Mouse (Mus musculus): ENCODE results near the gene Wbp1l. TPM values are rescaled to one million over a fixed set of nuclear protein-coding genes. Genes with fewer than 3 reads are reported as not detected.
A peak's percentile ranks its signal among the peaks of the same experiment; 100 is the strongest.

The Wbp1l gene
- polyA plus RNA-seq, 1 experiment from 2014 or later: 40.4 TPM

DNA sequence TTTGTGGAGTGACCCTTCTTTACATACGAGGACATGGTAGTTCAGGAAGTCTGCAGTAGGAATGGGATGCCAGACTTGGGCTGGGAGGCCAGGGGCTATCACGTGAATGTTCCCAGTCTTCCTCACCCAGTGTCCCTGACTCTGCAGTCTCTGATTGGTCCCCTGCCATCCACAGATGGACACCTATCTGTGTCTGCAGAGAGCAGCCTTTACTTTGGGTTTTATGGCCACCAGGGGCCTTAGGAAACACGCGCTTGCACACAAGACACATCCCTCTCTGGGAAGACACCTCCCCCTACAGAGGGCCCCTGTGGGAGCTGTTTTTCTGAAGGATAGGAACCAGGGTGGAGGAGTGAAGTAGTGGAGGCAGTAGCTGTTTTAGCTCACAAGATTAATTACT is 62.6 kb downstream of the Wbp1l start:
- no peak overlapping the region for H3K4me2 ChIP-seq (ENCODE audit: low read depth, severe bottlenecking)
- H3K9ac ChIP-seq (ENCODE audit: low read length): no peak overlapping the region
- H3K4me3 ChIP-seq (ENCODE audit: low read depth, low read length): no peak overlapping the region
- no peak for ATAC-seq (ENCODE audit: insufficient number of reproducible peaks, low FRiP score, low TSS enrichment, low read depth)
- H3K27ac ChIP-seq (replicated peaks; ENCODE audit: low read depth, low read length): no peak overlapping the region
- no peaks in the 10 kb centered on the region for H3K4me1 ChIP-seq (ENCODE audit: control insufficient read depth, insufficient read depth, low read length)
- H3K27me3 ChIP-seq (ENCODE audit: control insufficient read depth, insufficient read depth, low read length): no peaks in the 10 kb centered on the region
- DNase-seq (ENCODE audit: low spot score): no peak
- no peaks in the 10 kb centered on the region for H3K9me3 ChIP-seq (ENCODE audit: control insufficient read depth, low read length)
- 64% methylated on average over 4 of the region's 4 CpGs for WGBS
- peaks cover under 1% of the 10 kb centered on the region for H3K36me3 ChIP-seq (ENCODE audit: control insufficient read depth, insufficient read depth, low read length)

DNA sequence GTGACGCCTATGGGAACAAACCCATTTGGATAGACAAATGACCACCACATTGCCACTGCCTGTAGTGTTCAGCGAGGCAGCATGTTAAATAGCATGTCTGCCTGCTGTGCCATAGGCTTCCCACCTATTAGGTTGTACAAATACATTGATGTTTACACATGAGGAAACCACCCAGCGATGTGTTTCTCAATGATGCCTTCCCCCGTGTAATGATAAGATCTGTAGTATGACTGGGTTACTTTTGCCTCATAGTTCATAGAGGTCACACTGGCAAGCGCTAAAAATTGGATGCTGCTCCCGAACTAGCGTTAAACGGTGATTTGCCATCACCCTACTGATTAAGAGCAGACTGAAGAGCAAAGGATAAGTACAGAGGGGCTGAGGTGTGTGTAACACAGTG is 63.3 kb downstream of the Wbp1l start:
- no peak for ATAC-seq (ENCODE audit: insufficient number of reproducible peaks, low FRiP score, low TSS enrichment, low read depth)
- Histone ChIP-seq H3K36me3 (ENCODE audit: control insufficient read depth, insufficient read depth, low read length) (no peaks in the 10 kb centered on the region), H3K9me3 (ENCODE audit: control insufficient read depth, low read length) (no peaks in the 10 kb centered on the region), H3K9ac (ENCODE audit: low read length) (no peak overlapping the region), H3K4me3 (ENCODE audit: low read depth, low read length) (no peak overlapping the region), H3K27ac (replicated peaks; ENCODE audit: low read depth, low read length) (no peak overlapping the region), H3K4me1 (ENCODE audit: control insufficient read depth, insufficient read depth, low read length) (no peaks in the 10 kb centered on the region), H3K4me2 (ENCODE audit: low read depth, severe bottlenecking) (no peak overlapping the region), H3K27me3 (ENCODE audit: control insufficient read depth, insufficient read depth, low read length) (no peaks in the 10 kb centered on the region)
- DNase-seq (ENCODE audit: low spot score): no peak
- 86% methylated on average over 8 of the region's 8 CpGs for WGBS

DNA sequence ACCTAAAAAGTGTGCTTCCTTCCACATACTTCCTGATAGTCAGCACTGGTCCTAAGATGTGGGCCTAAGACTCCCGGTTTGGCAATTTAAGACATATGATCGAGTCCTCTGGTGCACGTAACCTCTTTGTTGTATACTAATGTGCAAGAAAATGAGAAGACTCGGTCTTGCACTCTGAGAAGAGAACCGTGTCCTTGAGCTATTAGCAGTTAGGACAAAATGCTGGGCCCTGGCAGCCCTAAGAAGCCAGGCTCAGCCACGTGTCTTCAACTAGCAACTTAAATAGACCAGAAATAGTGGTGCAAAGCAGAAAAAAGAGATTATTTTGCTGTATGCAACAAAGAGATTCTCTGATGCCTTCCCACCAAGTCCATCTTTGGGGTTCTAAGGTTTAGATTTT is 63.9 kb downstream of the Wbp1l start:
- no peaks in the 10 kb centered on the region for H3K4me1 ChIP-seq (ENCODE audit: control insufficient read depth, insufficient read depth, low read length)
- DNase-seq (ENCODE audit: low spot score) (no peak), ATAC-seq (ENCODE audit: insufficient number of reproducible peaks, low FRiP score, low TSS enrichment, low read depth) (no peak)
- no peak overlapping the region for H3K4me2 ChIP-seq (ENCODE audit: low read depth, severe bottlenecking)
- 79% methylated on average over 6 of the region's 6 CpGs for WGBS
- H3K36me3 ChIP-seq (ENCODE audit: control insufficient read depth, insufficient read depth, low read length): no peaks in the 10 kb centered on the region
- H3K9ac ChIP-seq (ENCODE audit: low read length): no peak overlapping the region
- H3K27ac ChIP-seq (replicated peaks; ENCODE audit: low read depth, low read length): no peak overlapping the region
- no peaks in the 10 kb centered on the region for H3K27me3 ChIP-seq (ENCODE audit: control insufficient read depth, insufficient read depth, low read length)
- no peaks in the 10 kb centered on the region for H3K9me3 ChIP-seq (ENCODE audit: control insufficient read depth, low read length)
- no peak overlapping the region for H3K4me3 ChIP-seq (ENCODE audit: low read depth, low read length)

DNA sequence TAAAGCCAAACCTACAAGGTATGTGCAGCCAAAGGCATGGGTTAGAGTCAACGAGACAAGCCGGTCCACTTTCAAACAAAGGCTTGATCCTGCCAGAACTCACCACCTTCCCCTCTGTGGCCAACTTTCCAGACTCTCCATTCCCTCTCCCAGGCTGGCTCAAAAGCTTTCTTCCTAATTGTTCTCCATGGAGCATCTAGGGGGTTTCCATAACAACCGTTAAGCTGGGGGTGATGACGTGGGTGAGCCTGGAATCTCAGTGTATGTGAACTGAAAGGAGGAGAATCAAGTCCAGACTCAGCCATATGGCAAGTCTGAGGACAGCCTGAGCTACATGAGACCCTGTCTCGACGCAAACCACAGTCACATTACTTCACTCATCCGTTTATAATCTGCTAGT is 66.6 kb downstream of the Wbp1l start:
- Histone ChIP-seq H3K9ac (ENCODE audit: low read length) (no peak overlapping the region), H3K9me3 (ENCODE audit: control insufficient read depth, low read length) (no peaks in the 10 kb centered on the region), H3K36me3 (ENCODE audit: control insufficient read depth, insufficient read depth, low read length) (no peaks in the 10 kb centered on the region), H3K4me1 (ENCODE audit: control insufficient read depth, insufficient read depth, low read length) (no peaks in the 10 kb centered on the region), H3K27ac (replicated peaks; ENCODE audit: low read depth, low read length) (no peak overlapping the region), H3K4me2 (ENCODE audit: low read depth, severe bottlenecking) (no peak overlapping the region), H3K27me3 (ENCODE audit: control insufficient read depth, insufficient read depth, low read length) (no peaks in the 10 kb centered on the region), H3K4me3 (ENCODE audit: low read depth, low read length) (no peak overlapping the region)
- WGBS: 74% methylated on average over 7 of the region's 7 CpGs
- DNase-seq (ENCODE audit: low spot score) (no peak), ATAC-seq (ENCODE audit: insufficient number of reproducible peaks, low FRiP score, low TSS enrichment, low read depth) (no peak)

DNA sequence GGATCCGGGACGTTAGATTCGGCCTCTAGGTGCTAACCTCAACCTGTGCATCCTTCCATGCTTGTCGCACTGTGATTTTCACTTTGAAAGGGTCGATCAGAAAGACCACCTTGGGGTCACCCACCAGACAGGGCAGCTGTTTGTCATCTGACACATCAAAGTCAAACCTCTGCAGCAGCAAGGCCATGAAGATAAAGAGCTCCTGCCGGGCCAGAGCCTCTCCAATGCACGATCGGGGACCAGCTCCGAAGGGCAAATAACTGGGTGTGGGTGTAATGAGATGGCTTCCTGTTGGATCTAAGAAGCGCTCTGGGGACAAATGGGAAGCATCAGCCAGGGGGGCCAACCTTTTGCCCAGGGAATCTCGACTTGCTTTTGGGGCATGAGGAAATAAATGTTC is 68.4 kb downstream of the Wbp1l start:
- ATAC-seq (ENCODE audit: insufficient number of reproducible peaks, low FRiP score, low TSS enrichment, low read depth) (no peak), DNase-seq (ENCODE audit: low spot score) (no peak)
- 43% methylated on average over 11 of the region's 11 CpGs for WGBS
- Histone ChIP-seq H3K4me2 (ENCODE audit: low read depth, severe bottlenecking) (no peak overlapping the region), H3K4me1 (ENCODE audit: control insufficient read depth, insufficient read depth, low read length) (no peaks in the 10 kb centered on the region), H3K27ac (replicated peaks; ENCODE audit: low read depth, low read length) (no peak overlapping the region), H3K9ac (ENCODE audit: low read length) (no peak overlapping the region), H3K36me3 (ENCODE audit: control insufficient read depth, insufficient read depth, low read length) (no peaks in the 10 kb centered on the region), H3K27me3 (ENCODE audit: control insufficient read depth, insufficient read depth, low read length) (no peaks in the 10 kb centered on the region), H3K9me3 (ENCODE audit: control insufficient read depth, low read length) (no peaks in the 10 kb centered on the region), H3K4me3 (ENCODE audit: low read depth, low read length) (no peak overlapping the region)

DNA sequence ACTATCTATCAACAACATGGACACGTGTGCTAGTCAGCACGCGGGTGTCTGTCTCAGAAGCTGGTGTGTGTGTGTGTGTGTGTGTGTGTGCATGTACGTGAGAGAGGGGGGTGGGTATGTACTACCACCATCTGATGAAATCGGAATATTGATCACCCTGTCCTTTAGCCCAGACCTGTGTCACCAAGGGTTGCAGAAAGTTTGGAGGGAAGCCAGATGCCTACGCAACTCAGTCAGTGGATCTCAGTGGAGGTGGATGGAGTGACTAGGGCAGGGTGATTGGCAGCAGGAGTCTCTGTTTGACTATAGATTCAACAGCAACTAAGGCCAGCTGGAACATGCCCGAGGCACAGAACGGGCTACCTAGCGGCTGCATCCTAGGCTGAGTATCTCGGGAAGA is 69.4 kb downstream of the Wbp1l start:
- Histone ChIP-seq H3K27ac (replicated peaks; ENCODE audit: low read depth, low read length) (no peak overlapping the region), H3K4me1 (ENCODE audit: control insufficient read depth, insufficient read depth, low read length) (no peaks in the 10 kb centered on the region), H3K4me2 (ENCODE audit: low read depth, severe bottlenecking) (no peak overlapping the region), H3K27me3 (ENCODE audit: control insufficient read depth, insufficient read depth, low read length) (no peaks in the 10 kb centered on the region), H3K9ac (ENCODE audit: low read length) (no peak overlapping the region), H3K36me3 (ENCODE audit: control insufficient read depth, insufficient read depth, low read length) (no peaks in the 10 kb centered on the region), H3K4me3 (ENCODE audit: low read depth, low read length) (no peak overlapping the region), H3K9me3 (ENCODE audit: control insufficient read depth, low read length) (no peaks in the 10 kb centered on the region)
- no peak for ATAC-seq (ENCODE audit: insufficient number of reproducible peaks, low FRiP score, low TSS enrichment, low read depth)
- WGBS: 87% methylated on average over 10 of the region's 10 CpGs
- no peak for DNase-seq (ENCODE audit: low spot score)

DNA sequence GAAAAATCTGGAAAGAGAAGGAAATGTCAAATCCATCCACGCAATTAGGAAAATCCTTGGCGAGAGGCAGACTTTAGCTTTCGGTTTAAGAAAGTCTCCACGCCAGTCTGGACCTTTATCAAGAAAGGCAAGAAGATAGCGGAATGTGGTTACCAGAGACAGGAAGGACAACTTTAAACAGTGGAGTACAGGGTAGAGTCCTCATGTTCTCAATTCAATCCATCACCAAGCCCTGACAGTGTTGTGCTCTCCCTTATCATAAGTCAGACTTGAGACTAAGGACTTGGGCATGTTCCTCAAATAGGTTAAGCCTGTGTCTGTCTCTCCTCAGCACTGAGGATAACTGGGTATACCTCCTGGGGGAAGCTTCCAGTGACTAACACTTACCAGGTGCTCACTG is 70.9 kb downstream of the Wbp1l start:
- DNase-seq (ENCODE audit: low spot score) (no peak), ATAC-seq (ENCODE audit: insufficient number of reproducible peaks, low FRiP score, low TSS enrichment, low read depth) (no peak)
- H3K27ac ChIP-seq (replicated peaks; ENCODE audit: low read depth, low read length): no peak overlapping the region
- H3K9ac ChIP-seq (ENCODE audit: low read length): no peak overlapping the region
- no peaks in the 10 kb centered on the region for H3K36me3 ChIP-seq (ENCODE audit: control insufficient read depth, insufficient read depth, low read length)
- no peaks in the 10 kb centered on the region for H3K9me3 ChIP-seq (ENCODE audit: control insufficient read depth, low read length)
- no peak overlapping the region for H3K4me3 ChIP-seq (ENCODE audit: low read depth, low read length)
- H3K4me2 ChIP-seq (ENCODE audit: low read depth, severe bottlenecking): no peak overlapping the region
- WGBS: 88% methylated on average over 5 of the region's 5 CpGs
- no peaks in the 10 kb centered on the region for H3K4me1 ChIP-seq (ENCODE audit: control insufficient read depth, insufficient read depth, low read length)
- no peaks in the 10 kb centered on the region for H3K27me3 ChIP-seq (ENCODE audit: control insufficient read depth, insufficient read depth, low read length)

DNA sequence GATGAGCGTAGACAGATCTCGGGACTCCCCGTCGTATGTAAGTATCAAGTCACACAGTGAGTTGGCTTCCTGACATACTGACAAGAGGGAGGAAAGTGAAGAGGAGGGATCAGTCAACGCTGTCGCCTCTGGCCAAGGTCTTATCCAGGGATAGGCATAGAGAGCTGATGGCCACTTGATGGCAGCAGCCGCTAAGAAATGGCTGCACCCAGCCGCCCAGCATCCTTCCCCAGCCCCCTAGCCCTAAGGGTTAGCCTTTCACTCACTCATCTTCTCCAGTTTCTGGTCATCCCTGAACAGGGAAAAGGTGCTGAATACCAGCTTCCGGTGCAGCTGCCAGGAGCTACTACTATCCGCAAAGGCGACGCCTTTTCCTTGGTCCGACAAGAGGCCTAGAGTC is 71.8 kb downstream of the Wbp1l start:
- Histone ChIP-seq H3K4me3 (ENCODE audit: low read depth, low read length) (no peak overlapping the region), H3K27me3 (ENCODE audit: control insufficient read depth, insufficient read depth, low read length) (no peaks in the 10 kb centered on the region), H3K9me3 (ENCODE audit: control insufficient read depth, low read length) (no peaks in the 10 kb centered on the region), H3K4me1 (ENCODE audit: control insufficient read depth, insufficient read depth, low read length) (no peaks in the 10 kb centered on the region), H3K27ac (replicated peaks; ENCODE audit: low read depth, low read length) (no peak overlapping the region), H3K36me3 (ENCODE audit: control insufficient read depth, insufficient read depth, low read length) (no peaks in the 10 kb centered on the region), H3K9ac (ENCODE audit: low read length) (no peak overlapping the region), H3K4me2 (ENCODE audit: low read depth, severe bottlenecking) (no peak overlapping the region)
- 27% methylated on average over 13 of the region's 13 CpGs for WGBS
- DNase-seq (ENCODE audit: low spot score) (peak; percentile 75), ATAC-seq (ENCODE audit: insufficient number of reproducible peaks, low FRiP score, low TSS enrichment, low read depth) (no peak)

DNA sequence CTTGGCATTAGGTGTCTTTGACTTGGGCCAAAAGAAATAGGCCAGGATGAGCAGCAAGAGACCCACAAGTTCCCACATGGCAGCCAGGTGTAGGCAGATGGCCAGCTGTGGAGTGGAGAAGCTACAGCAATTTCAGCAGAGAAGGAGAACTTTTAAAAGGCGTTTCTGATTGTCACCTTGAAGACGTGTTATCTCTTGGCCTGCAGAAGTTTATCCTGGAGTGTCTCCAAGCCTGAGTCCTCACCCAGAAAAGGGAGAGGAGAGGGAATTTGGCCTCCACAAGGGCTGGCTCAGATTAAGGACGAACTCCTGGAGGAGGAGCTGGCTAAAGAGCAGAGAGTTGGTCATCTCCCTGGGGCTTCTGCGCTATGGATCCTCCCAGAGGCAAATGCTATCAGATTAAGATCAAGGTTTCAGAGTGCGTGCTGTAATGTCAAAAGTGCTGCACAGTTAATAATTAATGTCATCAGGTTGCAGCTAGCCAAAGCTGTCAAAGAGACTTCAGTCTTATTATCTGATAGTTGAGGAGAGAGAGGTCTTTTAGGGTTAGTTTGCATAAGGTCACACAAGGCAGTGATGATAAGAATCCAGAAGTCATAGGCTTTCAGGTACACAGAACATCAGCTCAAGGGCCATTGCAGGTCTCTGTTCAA is 74.0 kb downstream of the Wbp1l start, which contains the start of gene Cyp17a1:
Gene Cyp17a1, minus strand, starts transcription at position 407 of the 653 bp plus-strand sequence.
- WGBS: 59% methylated on average over 5 of the region's 5 CpGs
- H3K4me2 ChIP-seq (ENCODE audit: low read depth, severe bottlenecking): no peak within 1 kb of the TSS
- H3K4me1 ChIP-seq (ENCODE audit: control insufficient read depth, insufficient read depth, low read length): no peaks in the 10 kb centered on the region
- DNase-seq (ENCODE audit: low spot score): no peak
- H3K27ac ChIP-seq (replicated peaks; ENCODE audit: low read depth, low read length): no peak within 1 kb of the TSS
- H3K27me3 ChIP-seq (ENCODE audit: control insufficient read depth, insufficient read depth, low read length): no peaks in the 10 kb centered on the region
- H3K36me3 ChIP-seq (ENCODE audit: control insufficient read depth, insufficient read depth, low read length): no peaks in the 10 kb centered on the region
- ATAC-seq (ENCODE audit: insufficient number of reproducible peaks, low FRiP score, low TSS enrichment, low read depth): no peak
- H3K9ac ChIP-seq (ENCODE audit: low read length): no peak within 1 kb of the TSS
- H3K9me3 ChIP-seq (ENCODE audit: control insufficient read depth, low read length): no peaks in the 10 kb centered on the region
- H3K4me3 ChIP-seq (ENCODE audit: low read depth, low read length): no peak within 1 kb of the TSS

All from limb, embryonic 11.5 days (tissue).